Mouse (Mus musculus) Patski (cell line): Measurements from ENCODE around the gene B3gnt2. TPM values are rescaled to one million over a fixed set of nuclear protein-coding genes. Genes with fewer than 3 reads are reported as not detected.

Experiments
- ATAC-seq: fragments of 100-300 bp; one replicate; pipeline ENCODE4 v1.8.0; 2021
- CTCF ChIA-PET: fragments of 350-600 bp; sonication (Branson Sonifier 250); formaldehyde crosslinking; loops from one replicate; lab custom pipeline; 2022; ENCODE audit warnings: inconsistent platforms; lab: Charles Lee
- POLR2A ChIA-PET: fragments of 350-600 bp; sonication (Branson Sonifier 250); formaldehyde crosslinking; loops from one replicate; lab custom pipeline; 2022; ENCODE audit warnings: antibody characterized with exemption, inconsistent platforms; lab: Charles Lee
- DNase-seq: peaks from one replicate; pipeline ENCODE4 v3.0.0-alpha.2; 2011; ENCODE audit warnings: low read depth, low spot score
- H3K27me3 ChIP-seq: fragments of 371-371 bp; one replicate; pipeline ENCODE4 v1.5.1; 2021
- CTCF ChIP-seq: fragments of 100-300 bp; IDR thresholded peaks from one replicate; pipeline ENCODE4 v1.5.1; 2021
- in situ Hi-C: fragments of 300-500 bp; cut with MboI; formaldehyde crosslinking; loops from 3 replicates; pipeline ENCODE4 v1.11.1; 2018; ENCODE audit warnings: low pct_unique_long_range_greater_than_20kb, mixed read lengths
- polyA plus RNA-seq: library from polyadenylated mRNA; unstranded; gene quantifications from one replicate; pipeline ENCODE4 v1.2.3, GENCODE M21; 2021

The B3gnt2 gene
- polyA plus RNA-seq, 1 experiment from 2014 or later, result 20.3 TPM

DNA sequence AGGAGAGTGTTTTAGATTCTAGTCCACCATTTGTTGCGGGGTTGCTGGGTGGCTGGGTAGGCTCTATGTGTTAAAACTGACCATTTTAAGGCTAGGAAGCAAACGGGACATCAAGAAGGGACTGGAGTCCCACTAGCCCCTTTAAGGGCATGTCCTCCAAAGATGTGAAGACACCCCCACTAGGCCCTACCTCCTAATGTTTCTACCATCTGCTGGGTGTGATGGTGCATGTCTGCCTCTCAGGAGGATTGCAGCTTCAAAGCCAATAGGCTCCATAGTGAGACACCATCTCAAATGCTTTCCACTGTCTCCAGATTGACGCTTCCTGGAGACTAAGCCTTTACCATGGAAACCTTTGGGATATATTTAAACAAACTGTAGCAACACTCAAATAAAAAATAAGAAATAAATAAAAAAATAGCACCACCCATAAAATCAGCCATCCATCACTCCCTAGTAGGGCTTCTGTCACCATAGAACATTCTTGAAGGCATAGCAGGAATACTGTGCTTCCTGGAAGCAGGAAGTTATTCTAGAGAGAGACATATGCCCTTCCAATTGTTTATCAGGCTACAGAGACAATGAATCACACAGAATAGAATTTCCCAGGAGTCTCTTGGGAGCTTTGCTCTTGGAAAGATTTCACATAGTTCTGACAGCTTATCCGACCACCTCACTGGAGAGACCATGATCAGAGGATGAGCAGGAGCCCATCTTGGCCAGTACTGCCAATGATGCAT lies 97.0 kb downstream of the B3gnt2 start:
- CTCF ChIA-PET, result interaction anchor here (0.9 to 1.5 kb wide), 3 partner anchors 10 to 34 kb away, joined by 3 to 6 read pairs (median 4); no protein-coding TSS in a partner anchor
- DNase-seq (no peak), ATAC-seq (no peak)
- in situ Hi-C loops, result no loop called here
- POLR2A ChIA-PET, result interaction anchor here (0.6 kb wide), 1 partner anchor 1381 kb away, joined by 3 read pairs; no protein-coding TSS in a partner anchor
- TF ChIP-seq CTCF, result no peak
- no peaks in the 10 kb centered on the region for H3K27me3 ChIP-seq

DNA sequence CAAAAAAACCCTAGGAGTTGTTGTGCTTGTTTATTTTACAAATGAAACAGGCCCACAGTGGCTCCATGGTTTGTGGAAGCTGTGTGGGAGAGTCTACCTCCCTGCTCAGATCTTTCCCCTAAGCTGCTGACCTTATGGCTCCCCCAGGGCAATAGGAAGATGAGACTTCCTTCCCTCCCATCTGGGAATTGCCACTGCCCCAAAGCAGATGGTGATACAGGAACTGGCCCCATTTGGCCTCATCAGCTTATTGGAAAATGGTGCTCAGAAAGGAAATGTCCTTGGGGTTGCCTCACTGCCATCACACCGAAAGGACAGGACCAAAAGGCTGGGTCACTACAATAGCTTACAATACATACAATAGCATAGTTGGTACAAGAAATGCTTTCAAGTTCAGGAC lies 97.7 kb downstream of the B3gnt2 start:
- CTCF ChIA-PET, result interaction anchor here (0.9 to 1.5 kb wide), 2 partner anchors 13 to 33 kb away, joined by 3 to 4 read pairs; no protein-coding TSS in a partner anchor
- ATAC-seq (no peak), DNase-seq (no peak)
- no peaks in the 10 kb centered on the region for H3K27me3 ChIP-seq
- POLR2A ChIA-PET, result interaction anchor here (0.5 kb wide), 1 partner anchor 1124 kb away, joined by 4 read pairs; no protein-coding TSS in a partner anchor
- TF ChIP-seq CTCF, result no peak
- in situ Hi-C loops, result no loop called here

DNA sequence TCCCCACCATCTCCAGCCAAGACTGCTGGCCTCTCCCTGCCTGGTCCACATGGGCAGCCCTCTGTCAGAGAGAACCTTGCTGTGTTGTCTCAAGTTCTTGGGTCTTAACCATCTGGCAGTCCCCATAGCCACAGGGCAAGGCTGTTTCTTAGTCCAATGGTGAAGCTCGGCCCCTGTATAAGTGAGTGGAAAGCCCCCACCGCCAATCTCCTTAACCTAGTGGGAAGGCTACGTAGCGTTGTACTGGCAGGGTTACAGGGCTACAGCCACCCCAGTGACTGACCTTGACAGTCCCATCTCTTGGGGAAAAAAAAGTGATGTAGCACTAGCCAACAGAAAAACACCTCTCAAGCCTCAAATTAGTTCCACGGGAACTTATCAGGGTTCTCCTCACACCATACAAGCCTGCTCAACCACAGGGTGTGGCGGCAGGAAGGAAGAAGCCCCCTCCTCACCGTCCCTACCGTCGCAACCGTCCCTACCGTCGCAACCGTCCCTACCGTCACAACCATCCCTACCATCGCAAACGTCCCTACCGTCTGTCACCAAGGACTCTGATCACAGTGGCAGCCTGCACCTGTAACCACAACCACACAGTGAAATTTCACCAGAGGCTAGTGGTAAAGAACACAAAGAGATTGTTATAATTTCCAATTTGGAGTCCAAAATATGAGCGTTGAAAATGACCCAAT lies 98.4 kb downstream of the B3gnt2 start:
- POLR2A ChIA-PET, result interaction anchor here (0.5 kb wide), 1 partner anchor 1125 kb away, joined by 4 read pairs; no protein-coding TSS in a partner anchor

DNA sequence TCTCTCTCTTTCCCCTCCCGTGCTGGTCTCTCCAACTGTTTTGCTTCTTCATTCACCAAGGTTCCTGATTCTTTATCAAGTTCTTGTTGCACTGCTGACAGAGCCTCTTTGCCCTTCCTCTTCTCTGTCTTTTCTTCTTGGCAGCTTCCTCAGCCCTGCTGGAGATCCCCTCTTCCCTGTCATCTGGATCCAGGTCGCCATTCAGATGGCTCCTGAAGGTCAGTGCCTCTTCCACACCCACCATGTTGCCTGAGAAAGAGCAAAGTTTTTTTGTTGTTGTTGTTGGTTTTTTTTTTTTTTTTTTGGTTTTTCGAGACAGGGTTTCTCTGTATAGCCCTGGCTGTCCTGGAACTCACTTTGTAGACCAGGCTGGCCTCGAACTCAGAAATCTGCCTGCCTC lies 101.0 kb downstream of the B3gnt2 start:
- CTCF ChIA-PET, result no interaction called here
- no peaks in the 10 kb centered on the region for H3K27me3 ChIP-seq
- no peak for TF ChIP-seq CTCF
- ATAC-seq (no peak), DNase-seq (no peak)
- POLR2A ChIA-PET, result interaction anchor here (1.2 kb wide), 1 partner anchor 25 kb away, joined by 3 read pairs; no protein-coding TSS in a partner anchor
- in situ Hi-C loops, result no loop called here

More for the DNA sequence above, 98.4 kb downstream of the B3gnt2 start:
- no peak for TF ChIP-seq CTCF
- DNase-seq (no peak), ATAC-seq (no peak)
- CTCF ChIA-PET, result interaction anchor here (1.5 kb wide), 1 partner anchor 33 kb away, joined by 3 read pairs; no protein-coding TSS in a partner anchor
- in situ Hi-C loops, result no loop called here
- no peaks in the 10 kb centered on the region for H3K27me3 ChIP-seq

DNA sequence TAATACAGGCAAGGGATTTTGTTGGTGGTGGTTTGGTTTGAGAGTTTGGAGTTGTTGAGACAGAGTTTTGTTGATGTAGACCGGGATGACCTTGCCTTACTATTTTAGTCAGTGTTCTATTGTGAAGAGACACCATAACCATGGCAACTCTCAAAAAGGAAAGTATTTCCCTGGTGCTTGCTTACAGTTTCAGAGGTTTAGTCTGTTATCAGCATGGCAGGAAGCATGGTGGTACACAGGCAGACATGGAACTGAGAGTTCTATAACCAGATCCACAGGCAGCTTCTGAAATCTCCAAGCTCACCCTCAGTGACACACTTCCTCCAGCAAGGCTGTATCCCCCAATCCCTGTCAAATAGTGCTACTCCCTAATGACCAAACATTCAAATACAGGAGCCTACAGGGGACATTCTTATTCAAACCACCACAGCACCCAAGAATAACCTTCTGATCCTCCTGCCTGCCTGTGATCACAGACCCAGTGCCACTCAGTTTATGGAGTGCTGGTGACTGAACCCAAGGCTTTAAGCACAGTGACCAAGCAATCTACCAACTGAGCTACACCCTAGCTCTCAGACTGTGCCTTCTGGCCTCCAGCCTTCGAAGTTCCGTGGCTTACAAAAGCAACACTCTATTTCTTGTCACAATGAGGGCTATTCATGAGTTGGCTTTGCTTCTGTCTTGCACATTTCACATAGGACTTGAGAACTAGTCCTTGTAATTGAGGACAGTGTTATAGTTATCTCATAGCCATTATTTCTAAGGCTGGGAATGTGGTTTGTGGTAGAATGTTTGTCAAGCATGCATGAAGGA lies 104.4 kb downstream of the B3gnt2 start:
- no peak for TF ChIP-seq CTCF
- ATAC-seq (no peak), DNase-seq (no peak)
- POLR2A ChIA-PET, result interaction anchor here (0.6 kb wide), 1 partner anchor 152 kb away, joined by 3 read pairs; no protein-coding TSS in a partner anchor
- in situ Hi-C loops, result no loop called here
- no peaks in the 10 kb centered on the region for H3K27me3 ChIP-seq
- CTCF ChIA-PET, result interaction anchor here (1.2 kb wide), 1 partner anchor 40 kb away, joined by 3 read pairs; no protein-coding TSS in a partner anchor

DNA sequence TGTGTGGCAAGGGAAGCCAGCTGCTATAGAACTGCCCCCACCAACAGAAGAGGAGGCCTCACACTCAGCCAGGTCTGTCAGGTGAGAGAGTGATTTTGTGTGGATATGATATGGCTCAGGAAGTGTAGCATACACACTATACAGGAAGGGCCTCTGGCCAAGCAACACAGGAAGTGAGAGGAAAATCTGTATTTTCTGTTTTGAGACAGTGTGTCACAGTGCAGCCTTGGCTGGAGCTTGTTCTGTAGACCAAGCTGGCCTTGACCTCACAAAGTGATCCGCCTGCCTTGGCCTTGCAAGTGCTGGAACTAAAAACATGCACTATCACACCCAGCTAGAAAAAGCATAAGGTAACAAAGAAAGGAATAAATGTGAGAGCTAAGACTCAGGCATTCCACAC lies 105.6 kb downstream of the B3gnt2 start:
- CTCF ChIA-PET, result interaction anchor here (1.0 kb wide), 1 partner anchor 21 kb away, joined by 3 read pairs; no protein-coding TSS in a partner anchor
- DNase-seq, result no peak
- no peak for ATAC-seq
- POLR2A ChIA-PET, result no interaction called here
- in situ Hi-C loops, result no loop called here
- no peak for TF ChIP-seq CTCF
- H3K27me3 ChIP-seq, result no peaks in the 10 kb centered on the region

DNA sequence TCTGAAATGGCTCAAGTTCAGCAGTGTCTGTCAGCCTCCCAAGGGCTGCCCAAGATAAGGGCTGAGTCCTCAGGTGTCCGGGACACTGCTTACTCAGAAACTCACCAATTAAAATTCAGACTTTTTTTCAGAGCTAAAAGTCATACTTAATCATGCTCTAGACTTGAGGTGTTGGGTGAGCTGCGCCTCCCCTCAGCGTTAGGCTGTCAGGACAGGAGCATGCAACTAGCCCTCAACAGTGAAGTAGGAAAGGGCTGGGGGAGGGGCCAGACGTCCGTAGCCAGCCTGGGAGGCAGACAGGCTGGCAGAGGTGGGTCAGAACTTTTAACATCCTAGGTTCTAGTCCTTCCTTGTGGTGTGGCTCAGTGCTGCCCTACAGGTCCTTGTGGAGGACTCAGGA lies 108.2 kb downstream of the B3gnt2 start:
- ChIA-PET CTCF (interaction anchor here (1.2 kb wide), 1 partner anchor 12 kb away, joined by 4 read pairs; no protein-coding TSS in a partner anchor), POLR2A (no interaction called here)

DNA sequence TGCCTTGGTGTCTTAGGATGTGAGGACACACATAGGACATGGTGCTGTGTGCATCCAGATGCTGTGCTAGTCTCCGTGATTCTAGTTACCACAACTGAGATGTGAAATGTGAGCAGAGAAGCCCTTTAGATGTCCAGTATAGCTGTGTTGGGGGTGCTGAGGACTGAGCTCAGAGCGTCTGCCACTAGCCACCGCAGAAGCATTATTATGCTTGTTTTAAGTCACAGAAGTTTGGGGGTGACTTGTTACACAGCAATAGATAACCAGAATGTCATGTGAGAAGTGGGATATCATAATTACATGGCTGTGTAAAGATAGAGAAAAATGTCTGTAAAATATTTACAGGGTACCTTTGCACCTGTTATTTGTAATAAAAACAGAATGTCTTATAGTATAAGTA lies 109.2 kb downstream of the B3gnt2 start:
- POLR2A ChIA-PET, result no interaction called here
- ATAC-seq, result no peak
- CTCF ChIA-PET, result interaction anchor here (1.2 kb wide), 1 partner anchor 11 kb away, joined by 4 read pairs; no protein-coding TSS in a partner anchor
- no peak for DNase-seq
- in situ Hi-C loops, result no loop called here
- H3K27me3 ChIP-seq, result no peaks in the 10 kb centered on the region
- no peak for TF ChIP-seq CTCF

More for the DNA sequence above, 108.2 kb downstream of the B3gnt2 start:
- TF ChIP-seq CTCF, result no peak
- ATAC-seq (no peak), DNase-seq (no peak)
- H3K27me3 ChIP-seq, result no peaks in the 10 kb centered on the region
- in situ Hi-C loops, result no loop called here

DNA sequence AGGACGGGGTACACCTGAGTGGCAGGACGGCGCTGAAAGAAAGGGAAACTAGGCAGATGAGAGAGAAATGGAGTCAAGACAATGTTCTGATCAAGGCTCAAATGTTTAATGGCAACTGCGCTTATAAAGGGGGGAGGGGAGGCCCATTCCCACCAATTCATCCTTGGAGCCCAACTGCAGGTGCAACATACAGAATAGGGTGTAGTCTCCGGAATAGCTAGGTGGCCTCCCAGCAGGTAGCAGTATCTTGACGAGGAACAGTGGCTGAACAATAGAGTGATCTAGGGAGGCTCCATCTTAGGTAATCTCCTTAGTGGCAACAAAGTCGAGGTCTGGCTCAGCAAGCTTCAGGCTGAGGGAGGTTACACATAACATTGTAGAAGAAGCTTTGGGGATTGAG lies 113.4 kb downstream of the B3gnt2 start:
- no peaks in the 10 kb centered on the region for H3K27me3 ChIP-seq
- no peak for ATAC-seq
- ChIA-PET CTCF (interaction anchor here (1.3 kb wide), 1 partner anchor 7 kb away, joined by 3 read pairs; no protein-coding TSS in a partner anchor), POLR2A (no interaction called here)
- DNase-seq, result no peak
- in situ Hi-C loops, result no loop called here
- TF ChIP-seq CTCF, result no peak

DNA sequence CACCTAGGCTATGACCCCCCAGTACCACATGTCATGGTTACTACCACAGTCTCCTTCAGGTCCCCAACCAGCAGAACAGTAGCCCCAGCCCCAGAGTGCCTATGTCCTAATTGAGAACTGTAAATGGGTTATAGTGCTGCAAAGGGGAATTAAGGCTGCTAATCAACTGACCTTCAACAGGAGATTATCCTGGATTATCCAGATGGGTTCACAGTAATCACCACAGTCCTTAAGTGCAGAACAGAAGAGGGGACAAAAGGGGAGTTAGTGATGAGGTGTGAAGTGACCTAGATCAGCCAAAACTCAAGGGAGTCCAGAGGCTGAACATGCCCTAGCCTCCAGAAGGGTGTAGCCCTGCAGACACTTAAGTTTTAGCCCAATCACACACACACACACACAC lies 115.4 kb downstream of the B3gnt2 start:
- ChIA-PET CTCF (no interaction called here), POLR2A (no interaction called here)
- DNase-seq (no peak), ATAC-seq (no peak)
- H3K27me3 ChIP-seq, result no peaks in the 10 kb centered on the region
- in situ Hi-C loops, result no loop called here
- TF ChIP-seq CTCF, result no peak
